ENCODE assay signal across 27 mouse cellular contexts in genomic region chr7:121906879-121907278, GRCm38 (mm10). TPM values are rescaled to one million over a fixed set of nuclear protein-coding genes. Genes with fewer than 3 reads are reported as not detected.
DNase-seq lines count a peak whose midpoint lies in the region; ATAC-seq lines count a peak whose summit lies in the region.
"Had no signal": no experiment of that assay in that cellular context is flagged by ENCODE, and none has a peak within 500 bp of the region (broad histone marks: within the 10 kb centered on the region; RNA-seq: fewer than 3 reads in every experiment).

No protein-coding gene starts in this region.

- 71% methylated on average over 4 of the region's 4 CpGs for WGBS in kidney, embryonic 16.5 days
- 50% methylated on average over 4 of the region's 4 CpGs for WGBS in lung, embryonic 16.5 days

- no peaks in the 10 kb centered on the region for H3K27me3 ChIP-seq in kidney, embryonic 16.5 days (ENCODE audit: insufficient read depth, low read length)
- H3K27me3 ChIP-seq in lung, embryonic 16.5 days (ENCODE audit: control insufficient read depth, insufficient read depth, low read depth, low read length) = no peaks in the 10 kb centered on the region
- H3K27me3 ChIP-seq: intestine, embryonic 15.5 days; midbrain, embryonic 15.5 days; neural tube, embryonic 12.5 days had no signal

- H3K9me3 ChIP-seq in kidney, embryonic 16.5 days (ENCODE audit: low read length) = no peaks in the 10 kb centered on the region
- H3K9me3 ChIP-seq in lung, embryonic 16.5 days (ENCODE audit: control insufficient read depth, low read length) = no peaks in the 10 kb centered on the region
- H3K9me3 ChIP-seq: embryonic facial prominence, embryonic 10.5 days; heart, embryonic 12.5 days; hindbrain, embryonic 10.5 days; intestine, embryonic 15.5 days; megakaryocyte, embryonic 14.5 days; midbrain, embryonic 15.5 days had no signal

- no peak overlapping the region for H3K9ac ChIP-seq in kidney, embryonic 16.5 days (replicated peaks; ENCODE audit: low read length)
- 0 out of 2 replicates have a peak overlapping the region, but pooled peaks have one; percentile 6 for H3K9ac ChIP-seq in lung, embryonic 16.5 days (ENCODE audit: low read length)
- H3K9ac ChIP-seq: heart, embryonic 12.5 days; intestine, embryonic 15.5 days; lung, embryonic 14.5 days; midbrain, embryonic 15.5 days; neural tube, embryonic 12.5 days had no signal

- H3K4me3 ChIP-seq in kidney, embryonic 16.5 days (ENCODE audit: low read length) = no peak overlapping the region
- no peak overlapping the region for H3K4me3 ChIP-seq in lung, embryonic 16.5 days (ENCODE audit: low read length)
- H3K4me3 ChIP-seq: embryonic facial prominence, embryonic 10.5 days; heart, embryonic 12.5 days; hindbrain, embryonic 10.5 days; intestine, embryonic 15.5 days; layer of hippocampus, adult 2 months; megakaryocyte, embryonic 14.5 days; midbrain, embryonic 15.5 days; neural tube, embryonic 12.5 days had no signal

- no peak overlapping the region for H3K4me2 ChIP-seq in kidney, embryonic 16.5 days (replicated peaks; ENCODE audit: low read depth, low read length)
- no peak overlapping the region for H3K4me2 ChIP-seq in lung, embryonic 16.5 days (ENCODE audit: low read depth, low read length)
- H3K4me2 ChIP-seq: heart, embryonic 12.5 days; intestine, embryonic 15.5 days; liver, embryonic 11.5 days; lung, embryonic 14.5 days; midbrain, embryonic 15.5 days; neural tube, embryonic 12.5 days had no signal

- H3K4me1 ChIP-seq in kidney, embryonic 16.5 days (ENCODE audit: insufficient read depth, low read length) = no peaks in the 10 kb centered on the region
- peaks cover 7% of the 10 kb centered on the region for H3K4me1 ChIP-seq in lung, embryonic 16.5 days (replicated peaks; ENCODE audit: control insufficient read depth, insufficient read depth, low read length)
- H3K4me1 ChIP-seq: midbrain, embryonic 15.5 days; neural tube, embryonic 12.5 days had no signal

- no peaks in the 10 kb centered on the region for H3K36me3 ChIP-seq in kidney, embryonic 16.5 days (ENCODE audit: insufficient read depth, low read length)
- H3K36me3 ChIP-seq in lung, embryonic 16.5 days (ENCODE audit: control insufficient read depth, insufficient read depth, low read length) = no peaks in the 10 kb centered on the region
- H3K36me3 ChIP-seq: embryonic facial prominence, embryonic 10.5 days; heart, embryonic 12.5 days; hindbrain, embryonic 10.5 days; intestine, embryonic 15.5 days; midbrain, embryonic 15.5 days; neural tube, embryonic 12.5 days had no signal

- H3K27ac ChIP-seq in kidney, embryonic 16.5 days (ENCODE audit: low read length) = no peak overlapping the region
- H3K27ac ChIP-seq in lung, embryonic 16.5 days (ENCODE audit: low read length) = no peak overlapping the region
- H3K27ac ChIP-seq: embryonic facial prominence, embryonic 10.5 days; hindbrain, embryonic 10.5 days; intestine, embryonic 15.5 days; layer of hippocampus, adult 2 months; midbrain, embryonic 15.5 days; neural tube, embryonic 12.5 days had no signal

- no peak for DNase-seq in cerebellum, postnatal 36 days
- DNase-seq in kidney, adult 8-10 months = no peak
- DNase-seq in adipocyte (ENCODE audit: low spot score) = peak; percentile 3
- no peak for DNase-seq in right cerebral cortex, postnatal 14 days
- DNase-seq: cerebellum, adult 11-12 months; gastrocnemius, postnatal 25 days; kidney, postnatal 14 days; lung, embryonic 14.5 days; right cerebral cortex, postnatal 25 days; spleen, adult 18-20 months; thymus, postnatal 25 days had no signal

- 0 out of 2 replicates have a peak, but pooled peaks have one; percentile 45 for ATAC-seq in cerebellum, adult (ENCODE audit: insufficient number of reproducible peaks, low FRiP score, low TSS enrichment)
- ATAC-seq in kidney, embryonic 16.5 days (ENCODE audit: low FRiP score, low TSS enrichment) = 0 out of 2 replicates have a peak, but pooled peaks have one; percentile 18
- 0 out of 2 replicates have a peak, but pooled peaks have one; percentile 9 for ATAC-seq in lung, embryonic 16.5 days (ENCODE audit: low read depth)
- ATAC-seq in activated CD4-positive, CD25-positive, alpha-beta regulatory T cell, adult 4 months = no peak
- ATAC-seq: forebrain, embryonic 16.5 days; hindbrain, embryonic 16.5 days; intestine, embryonic 15.5 days; midbrain, embryonic 15.5 days had no signal

RNA-seq across cellular contexts. Expression of gene Scnn1b, which starts 42.0 kb away (rescaled TPM):
- 53.8 and 57.8 TPM in 2 replicates for polyA plus RNA-seq in kidney, embryonic 16.5 days (2015; fragmentation: Nextera tagmentation; extraction: Ambion mirVana)
- polyA plus RNA-seq in lung, embryonic 16.5 days (2015; fragmentation: Nextera tagmentation; extraction: Ambion mirVana) = 7.1 and 7.4 TPM in 2 replicates
- not detected for polyA plus RNA-seq in activated CD4-positive, CD25-positive, alpha-beta regulatory T cell, adult 4 months (2017; shearing (Covaris generic))
- polyA plus RNA-seq: heart, embryonic 12.5 days; limb, embryonic 11.5 days; neural tube, embryonic 12.5 days had no signal
